Mouse (Mus musculus) small intestine, adult 2 months (tissue): ENCODE results near the gene 4930519G04Rik.

Experiments used
- CTCF ChIP-seq: fragments of 200-500 bp; IDR thresholded peaks from 2 replicates; pipeline ENCODE4 v1.5.1; 2012; ENCODE audit warnings: low read depth, mild to moderate bottlenecking, control low read depth, inconsistent platforms, low read length, moderate library complexity, mixed read lengths; ENCODE audit not compliant: insufficient replicate concordance, insufficient read length; ENCODE audit errors: extremely low read depth
- POLR2A ChIP-seq: fragments of 200-500 bp; IDR thresholded peaks from 2 replicates; pipeline ENCODE4 v1.6.1; 2012; ENCODE audit warnings: low read depth, mild to moderate bottlenecking, control low read depth, inconsistent platforms, low read length, moderate library complexity

DNA sequence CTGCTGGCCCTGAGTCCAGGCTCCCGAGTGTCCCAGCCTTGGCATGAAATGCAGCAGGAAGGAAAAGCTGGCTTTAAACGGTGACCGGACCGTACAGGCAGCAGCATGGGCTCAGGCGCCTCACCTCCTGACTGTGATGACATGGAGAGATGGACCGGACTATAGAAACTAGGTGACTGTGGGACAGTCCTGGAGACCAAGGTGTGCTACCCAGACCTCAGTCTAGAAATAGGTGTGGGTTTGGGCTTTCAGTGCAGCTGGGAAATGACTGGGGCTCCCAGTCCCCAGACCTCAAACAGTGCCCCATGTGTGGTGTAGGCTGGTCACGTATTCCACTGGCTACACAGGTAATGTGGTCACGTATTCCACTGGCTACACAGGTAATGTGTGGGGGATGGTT, 46.8 kb upstream of the 4930519G04Rik start:
- TF ChIP-seq POLR2A (no peak), CTCF (no peak)
